ENCODE assay signal across 19 mouse cellular contexts in the genomic region with DNA sequence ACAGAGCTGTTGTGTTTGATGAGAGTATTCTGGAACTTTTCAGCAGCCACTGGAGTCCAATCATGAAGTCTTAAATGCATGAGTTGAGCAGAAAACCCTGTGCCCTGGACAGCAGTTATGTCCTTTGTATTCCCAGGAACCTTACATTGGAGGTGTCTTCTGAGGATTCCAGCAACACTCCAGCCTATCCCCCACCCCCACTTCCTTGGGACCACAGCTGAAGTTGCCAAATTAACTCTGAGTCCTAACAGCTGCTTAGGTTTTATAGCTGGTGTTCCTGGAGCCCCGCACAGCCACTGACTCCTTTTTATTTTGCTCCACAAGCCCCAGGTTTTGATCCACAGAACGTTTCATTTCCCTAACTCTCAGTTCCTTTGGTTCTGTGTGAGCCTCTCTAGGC.
DNase-seq lines count a peak whose midpoint lies in the region; ATAC-seq lines count a peak whose summit lies in the region.
"Had no signal": no experiment of that assay in that cellular context is flagged by ENCODE, and none has a peak within 500 bp of the region (broad histone marks: within the 10 kb centered on the region; RNA-seq: fewer than 3 reads in every experiment).

No protein-coding gene starts in this region.

- WGBS in kidney, embryonic 15.5 days: 38% methylated on average over 2 of the region's 2 CpGs
- 9% methylated on average over 2 of the region's 2 CpGs for whole genome bisulfite sequencing in limb, embryonic 13.5 days

- no peak for DNase-seq in kidney, postnatal 14 days
- peak; percentile 7 for DNase-seq in lung, postnatal 10 days
- DNase-seq in lung, postnatal 25 days (ENCODE audit: low spot score): no peak
- no peak for DNase-seq in ovary, postnatal 36 days (ENCODE audit: low spot score)
- DNase-seq: adrenal gland, postnatal 14 days; cerebellum, adult 11-12 months; cerebellum, adult 9-10 months; forebrain, postnatal 0 days; gastrocnemius, adult 2 months; gastrocnemius, postnatal 25 days had no signal

- H3K4me2 ChIP-seq in kidney, embryonic 15.5 days: no peak overlapping the region
- H3K4me2 ChIP-seq in limb, embryonic 13.5 days (replicated peaks): 0 out of 2 replicates have a peak overlapping the region, but pooled peaks have one; percentile 9
- H3K4me2 ChIP-seq: embryonic facial prominence, embryonic 13.5 days; forebrain, embryonic 13.5 days; heart, embryonic 12.5 days had no signal

- no peaks in the 10 kb centered on the region for H3K9me3 ChIP-seq in kidney, embryonic 15.5 days (replicated peaks)
- H3K9me3 ChIP-seq in limb, embryonic 13.5 days: 0 out of 2 replicates have a peak, but pooled peaks cover 10% of the 10 kb centered on the region
- H3K9me3 ChIP-seq: embryonic facial prominence, embryonic 13.5 days had no signal

- no peak overlapping the region for H3K9ac ChIP-seq in kidney, embryonic 15.5 days
- no peak overlapping the region for H3K9ac ChIP-seq in limb, embryonic 13.5 days
- H3K9ac ChIP-seq: embryonic facial prominence, embryonic 13.5 days; forebrain, embryonic 13.5 days; forebrain, postnatal 0 days; heart, embryonic 12.5 days had no signal

- H3K36me3 ChIP-seq in kidney, embryonic 15.5 days: no peaks in the 10 kb centered on the region
- no peaks in the 10 kb centered on the region for H3K36me3 ChIP-seq in limb, embryonic 13.5 days
- H3K36me3 ChIP-seq: embryonic facial prominence, embryonic 13.5 days; heart, embryonic 12.5 days; hindbrain, embryonic 10.5 days had no signal

- no peak overlapping the region for H3K4me3 ChIP-seq in kidney, embryonic 15.5 days (replicated peaks)
- no peak overlapping the region for H3K4me3 ChIP-seq in limb, embryonic 13.5 days
- H3K4me3 ChIP-seq: embryonic facial prominence, embryonic 13.5 days; forebrain, embryonic 13.5 days; gastrocnemius, adult 2 months; heart, embryonic 12.5 days; hindbrain, embryonic 10.5 days had no signal

- ATAC-seq in kidney, embryonic 15.5 days (replicated peaks; ENCODE audit: low FRiP score): no peak
- ATAC-seq in limb, embryonic 13.5 days (ENCODE audit: low FRiP score, low read depth): peak; percentile 57
- no peak for ATAC-seq in CD4-positive, CD25-positive, alpha-beta regulatory T cell, adult 4 months
- ATAC-seq: activated CD4-positive, CD25-positive, alpha-beta regulatory T cell, adult 4 months; forebrain, embryonic 13.5 days; forebrain, postnatal 0 days; Patski had no signal

- H3K4me1 ChIP-seq in kidney, embryonic 15.5 days: peaks cover 4% of the 10 kb centered on the region; the same call in 1 of the 2 replicates
- H3K4me1 ChIP-seq in limb, embryonic 13.5 days: peaks cover 26% of the 10 kb centered on the region
- H3K4me1 ChIP-seq: forebrain, embryonic 13.5 days; heart, embryonic 12.5 days; hindbrain, embryonic 10.5 days had no signal

- H3K27ac ChIP-seq in kidney, embryonic 15.5 days: 0 out of 2 replicates have a peak overlapping the region, but pooled peaks have one; percentile 23
- H3K27ac ChIP-seq in limb, embryonic 13.5 days: peak overlapping the region; percentile 69; the same call in 1 of the 2 replicates
- H3K27ac ChIP-seq: embryonic facial prominence, embryonic 13.5 days; forebrain, embryonic 13.5 days; gastrocnemius, adult 2 months; hindbrain, embryonic 10.5 days had no signal

- H3K27me3 ChIP-seq in kidney, embryonic 15.5 days: no peaks in the 10 kb centered on the region
- H3K27me3 ChIP-seq in limb, embryonic 13.5 days: no peaks in the 10 kb centered on the region
- H3K27me3 ChIP-seq: embryonic facial prominence, embryonic 13.5 days; forebrain, embryonic 13.5 days; heart, embryonic 12.5 days; Patski had no signal
